Mouse (Mus musculus) embryo, embryonic 11 days (tissue): Measurements from ENCODE around the gene Myct1.

ENCODE experiments used
- DNase-seq: peaks from one replicate; pipeline ENCODE4 v3.0.0-alpha.2; 2015

Gene Myct1

GRCm38 (mm10) chr10:5593464-5593863 lies at the start of gene Myct1:
Gene Myct1 (plus strand): TSS chr10:5593775.
- DNase-seq = no peak

GRCm38 (mm10) chr10:5546428-5546827 lies 47.1 kb upstream of the Myct1 start:
- DNase-seq = no peak

DNA sequence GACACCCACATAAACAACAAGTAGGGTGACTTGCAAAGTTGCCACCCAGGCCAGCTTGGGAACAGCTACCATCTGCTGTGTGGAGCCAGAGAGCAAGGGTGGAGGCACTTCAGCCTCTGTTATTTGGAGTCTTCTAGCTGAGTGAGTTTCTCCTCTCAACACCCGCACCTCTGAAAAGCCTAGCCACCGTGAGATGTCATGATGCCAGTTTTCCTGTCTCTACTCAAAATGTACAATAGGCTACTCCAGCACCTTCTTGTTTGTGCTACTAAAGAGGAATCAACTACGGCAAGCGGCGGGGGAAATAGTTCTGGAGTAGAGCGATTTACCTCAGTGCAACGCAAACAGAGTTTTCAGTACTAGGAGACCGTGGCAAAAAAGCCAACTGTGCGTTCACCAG lies 45.8 kb upstream of the Myct1 start:
- no peak for DNase-seq

DNA sequence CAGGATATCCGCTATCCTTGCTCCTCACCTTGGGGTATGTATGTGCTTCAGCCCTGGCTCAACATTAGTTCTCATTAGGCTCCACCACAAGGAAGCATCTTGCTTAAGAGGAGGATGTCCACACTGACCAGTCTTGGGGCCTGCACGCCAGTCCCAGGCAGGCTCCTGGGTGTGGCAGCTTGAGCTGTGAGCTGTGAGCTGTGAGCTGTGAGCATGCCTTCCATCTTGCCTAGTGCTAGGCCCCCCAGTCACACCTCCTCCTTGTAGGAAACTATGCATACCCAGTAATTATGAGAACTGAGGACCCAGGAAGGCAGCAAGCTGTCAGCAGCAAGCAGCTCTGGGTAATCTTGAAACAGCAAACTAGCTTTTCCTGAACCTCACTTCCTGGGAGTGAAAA lies 44.9 kb upstream of the Myct1 start:
- DNase-seq = no peak

GRCm38 (mm10) chr10:5549871-5550167 lies 43.8 kb upstream of the Myct1 start:
- no peak for DNase-seq

DNA sequence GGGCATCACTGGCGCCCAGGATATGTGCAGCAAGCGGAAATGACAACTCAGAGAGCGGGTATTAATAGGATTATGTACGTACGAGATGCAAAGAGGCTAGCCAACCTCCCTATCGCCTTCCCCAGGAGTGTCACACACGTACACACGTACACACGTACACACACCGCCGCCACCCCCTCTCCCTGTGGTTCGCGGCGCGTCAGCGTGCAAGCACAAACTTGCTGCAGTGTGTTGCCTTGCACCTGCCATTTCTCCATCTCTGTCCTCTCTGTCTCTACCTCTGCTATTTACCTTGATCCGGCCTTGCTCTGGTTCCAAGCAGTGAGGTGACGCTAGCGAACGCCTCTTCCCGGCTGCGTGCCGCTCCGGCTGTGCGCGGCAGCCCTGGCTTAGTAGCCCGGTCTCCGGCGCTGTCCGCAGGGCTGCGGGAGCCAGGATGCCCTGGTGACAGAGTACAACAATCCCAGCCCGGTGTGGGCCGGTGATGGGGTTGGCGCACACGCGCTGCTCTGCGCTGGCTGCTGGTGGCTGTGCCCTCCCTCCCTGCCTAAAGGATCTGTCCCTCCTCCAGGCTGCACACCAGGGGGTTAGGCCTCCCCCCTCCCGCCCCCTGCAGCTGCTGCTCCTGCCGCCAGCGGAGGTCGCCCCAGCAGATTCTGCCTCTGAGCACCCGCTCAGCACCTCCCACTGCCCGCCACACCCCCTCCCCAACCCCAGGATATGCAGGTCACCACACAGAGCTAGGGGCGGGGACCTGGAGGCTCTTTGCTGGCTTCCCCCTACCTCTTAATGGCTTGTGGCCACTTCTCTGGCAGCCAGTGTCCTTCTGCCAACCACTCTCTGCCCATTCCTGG lies 43.2 kb upstream of the Myct1 start:
- peak; percentile 68 for DNase-seq

DNA sequence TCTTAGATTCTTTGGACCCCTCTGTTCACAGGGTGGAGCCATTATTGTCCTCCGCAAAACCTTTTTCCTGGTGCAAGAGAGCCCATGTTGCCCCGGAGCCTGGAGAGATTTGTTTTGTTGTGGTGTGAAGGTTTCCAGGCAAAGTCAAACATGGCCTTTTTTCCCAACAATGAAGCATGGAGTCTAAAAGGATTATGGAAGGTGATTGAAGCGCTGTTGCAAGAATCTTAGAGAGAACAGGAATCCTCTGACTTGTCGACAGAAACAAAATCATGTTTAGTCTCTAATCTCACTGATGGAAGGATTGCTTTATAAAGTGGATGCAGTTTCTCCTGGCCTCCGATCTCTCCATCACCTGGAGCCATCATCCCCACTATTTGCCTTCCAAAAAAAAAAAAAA lies 42.2 kb upstream of the Myct1 start, which contains the start of gene Syne1:
Gene Syne1, minus strand, starts transcription at position 101 of the 400 bp plus-strand sequence.
- no peak for DNase-seq

GRCm38 (mm10) chr10:5554941-5555340 lies 38.6 kb upstream of the Myct1 start:
- DNase-seq = peak; percentile 26

DNA sequence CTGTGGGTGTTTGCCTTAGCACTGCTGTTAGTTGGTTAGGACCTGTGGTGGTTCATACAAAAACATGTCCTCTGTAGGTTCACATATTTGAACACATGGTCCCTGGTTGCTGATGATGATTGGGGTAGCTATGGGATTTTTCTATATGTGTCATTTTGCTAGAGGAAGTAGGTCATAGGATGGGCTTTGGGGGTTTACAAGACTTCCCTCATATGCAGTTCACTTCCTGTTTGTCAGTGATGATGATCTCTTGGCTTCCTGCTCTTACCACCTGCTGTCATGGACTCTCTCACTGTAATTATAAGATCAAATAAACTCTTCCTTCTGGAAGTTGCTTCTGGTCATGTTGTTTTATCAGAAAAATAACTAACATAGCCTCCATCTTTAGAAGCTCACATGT lies 34.8 kb upstream of the Myct1 start:
- DNase-seq = no peak

GRCm38 (mm10) chr10:5560526-5560925 lies 33.0 kb upstream of the Myct1 start:
- DNase-seq = no peak

DNA sequence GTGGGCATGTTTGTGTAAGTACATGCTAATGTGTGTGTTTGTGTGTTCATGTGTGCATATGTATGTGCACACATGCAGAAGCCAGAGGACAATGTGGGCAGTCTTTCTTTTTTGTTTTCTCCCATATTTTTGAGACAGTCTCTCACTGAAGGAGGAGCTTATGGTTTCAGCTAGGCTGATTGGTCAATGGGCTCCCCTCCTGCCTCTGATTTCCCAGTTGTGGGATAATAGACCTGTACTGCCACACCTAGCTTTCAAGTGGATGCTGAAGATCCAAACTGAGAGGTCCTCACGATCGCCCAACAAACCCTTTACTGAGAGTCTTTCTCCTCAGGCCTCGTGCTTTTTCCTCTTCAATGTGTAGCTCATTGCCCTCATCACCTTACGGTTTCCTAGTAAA lies 31.9 kb upstream of the Myct1 start:
- no peak for DNase-seq

DNA sequence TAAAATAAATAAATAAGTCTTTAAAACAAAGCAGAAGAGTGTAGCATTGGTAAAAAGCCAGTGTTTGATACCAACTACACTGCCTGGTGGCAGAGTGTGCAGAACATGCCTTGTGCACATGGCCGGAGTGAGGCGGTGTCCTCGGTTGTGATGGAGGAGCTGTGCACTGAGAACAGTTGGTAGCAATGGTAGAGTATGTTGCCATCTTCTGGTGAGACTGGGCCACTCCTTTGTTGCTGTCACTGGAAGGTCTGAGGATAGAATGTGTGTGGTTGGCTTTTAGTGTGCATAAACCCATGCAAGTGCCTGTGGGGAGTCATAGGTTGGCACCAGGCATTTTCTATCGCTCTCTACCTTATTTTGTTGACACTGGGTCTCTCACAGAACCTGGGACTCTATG lies 24.6 kb upstream of the Myct1 start:
- no peak for DNase-seq

- DNase-seq = no peak
These were observed 23.5 kb upstream of the Myct1 start for GRCm38 (mm10) chr10:5570059-5570458.

DNA sequence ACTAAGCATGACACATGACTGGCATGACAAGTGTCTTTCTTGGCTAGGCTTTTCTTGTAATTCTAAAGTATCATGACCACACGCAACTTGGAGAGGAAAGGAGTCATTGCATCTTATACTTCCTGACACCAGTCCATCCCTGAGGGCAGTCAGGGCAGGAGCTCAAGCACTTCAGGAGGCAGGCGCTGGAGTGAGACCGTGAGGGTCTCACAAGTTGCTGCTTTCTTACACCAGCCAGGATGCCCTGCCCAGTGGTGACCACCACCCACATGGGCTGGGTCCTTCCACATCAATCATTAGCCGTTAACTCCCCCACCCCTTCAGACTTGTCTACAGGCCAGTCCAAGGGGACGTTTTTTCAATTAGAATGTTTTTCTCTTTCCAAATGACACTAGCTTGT lies 22.2 kb upstream of the Myct1 start:
- no peak for DNase-seq

- DNase-seq = no peak
These were observed 20.2 kb upstream of the Myct1 start for GRCm38 (mm10) chr10:5573328-5573727.

- DNase-seq = no peak
These were observed 2.5 kb upstream of the Myct1 start for GRCm38 (mm10) chr10:5591061-5591460.

DNA sequence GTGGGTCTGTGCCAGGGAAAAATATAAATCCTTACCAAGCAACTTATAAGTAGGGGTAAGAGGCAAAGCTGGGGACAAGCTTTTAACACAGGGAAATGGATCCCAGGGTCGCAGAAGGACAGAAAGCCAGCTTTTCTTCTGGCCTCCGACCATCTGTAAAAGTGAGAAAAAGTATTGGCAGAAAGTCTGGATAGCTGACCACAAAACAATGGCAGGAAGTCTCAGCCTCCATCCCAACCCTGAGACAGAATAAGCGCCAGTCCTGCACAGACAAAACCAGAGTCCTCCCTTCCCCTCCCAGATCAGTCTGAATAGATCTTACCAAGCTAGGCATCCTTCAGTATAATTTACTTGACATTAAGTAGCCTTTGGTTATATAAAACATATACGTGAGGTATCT lies 1.6 kb upstream of the Myct1 start:
- no peak for DNase-seq

GRCm38 (mm10) chr10:5594457-5594856 lies 882 bp downstream of the Myct1 start:
- no peak for DNase-seq

GRCm38 (mm10) chr10:5596559-5596958 lies 3.0 kb downstream of the Myct1 start:
- no peak for DNase-seq

DNA sequence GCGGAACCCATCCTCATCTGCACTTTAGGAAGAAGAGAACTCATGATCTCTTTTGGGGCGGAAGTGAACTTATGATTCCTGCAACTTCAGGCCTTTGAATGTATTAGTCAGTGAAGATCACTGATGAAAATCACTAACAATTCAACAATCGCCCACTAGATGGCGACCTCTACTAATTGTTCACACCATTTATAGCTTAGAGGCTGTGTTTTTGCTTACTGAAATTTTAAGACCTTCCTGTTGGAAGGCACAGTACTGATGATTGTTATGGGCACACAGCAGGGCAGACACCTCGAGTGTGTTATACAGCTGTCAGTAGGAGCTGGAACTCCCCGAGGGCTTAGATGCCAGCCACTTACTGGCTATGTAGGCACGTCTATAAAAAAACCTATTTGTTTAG lies 6.5 kb downstream of the Myct1 start:
- DNase-seq = peak; percentile 78

GRCm38 (mm10) chr10:5603512-5603911 lies 9.9 kb downstream of the Myct1 start:
- no peak for DNase-seq

DNA sequence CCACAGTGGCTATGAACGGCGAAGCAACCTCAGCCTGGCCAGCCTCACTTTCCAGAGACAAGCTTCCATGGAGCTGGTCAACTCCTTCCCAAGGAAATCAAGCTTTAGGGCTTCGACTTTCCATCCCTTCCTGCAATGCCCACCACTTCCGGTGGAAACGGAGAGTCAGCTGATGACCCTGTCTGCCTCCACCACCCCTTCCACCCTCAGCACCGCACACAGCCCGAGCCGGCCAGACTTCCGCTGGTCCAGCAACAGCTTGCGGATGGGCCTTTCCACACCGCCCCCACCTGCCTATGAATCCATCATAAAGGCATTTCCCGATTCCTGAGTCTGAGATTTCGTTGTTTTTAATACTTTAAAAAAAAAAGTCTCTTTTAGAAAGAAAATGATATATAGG lies 10.8 kb downstream of the Myct1 start:
- no peak for DNase-seq

DNA sequence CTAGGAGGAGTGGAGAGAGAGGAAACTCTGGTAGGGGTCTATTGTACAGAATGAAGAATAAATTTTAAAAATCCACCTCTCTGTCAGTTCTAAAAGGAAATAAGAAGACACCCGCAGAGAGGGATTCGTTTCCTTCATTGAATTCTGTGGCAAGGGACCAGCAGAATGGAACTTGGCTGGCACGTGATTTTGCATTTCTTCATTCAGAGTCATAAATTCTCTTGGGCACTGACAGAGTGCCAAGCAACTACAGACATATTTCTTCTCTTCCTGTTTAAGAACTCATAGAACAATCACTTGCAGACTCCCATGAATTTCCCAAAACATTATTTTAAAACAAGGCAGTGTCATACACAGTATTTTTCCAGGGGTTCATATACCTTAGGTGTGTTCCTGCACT lies 15.3 kb downstream of the Myct1 start:
- no peak for DNase-seq

DNA sequence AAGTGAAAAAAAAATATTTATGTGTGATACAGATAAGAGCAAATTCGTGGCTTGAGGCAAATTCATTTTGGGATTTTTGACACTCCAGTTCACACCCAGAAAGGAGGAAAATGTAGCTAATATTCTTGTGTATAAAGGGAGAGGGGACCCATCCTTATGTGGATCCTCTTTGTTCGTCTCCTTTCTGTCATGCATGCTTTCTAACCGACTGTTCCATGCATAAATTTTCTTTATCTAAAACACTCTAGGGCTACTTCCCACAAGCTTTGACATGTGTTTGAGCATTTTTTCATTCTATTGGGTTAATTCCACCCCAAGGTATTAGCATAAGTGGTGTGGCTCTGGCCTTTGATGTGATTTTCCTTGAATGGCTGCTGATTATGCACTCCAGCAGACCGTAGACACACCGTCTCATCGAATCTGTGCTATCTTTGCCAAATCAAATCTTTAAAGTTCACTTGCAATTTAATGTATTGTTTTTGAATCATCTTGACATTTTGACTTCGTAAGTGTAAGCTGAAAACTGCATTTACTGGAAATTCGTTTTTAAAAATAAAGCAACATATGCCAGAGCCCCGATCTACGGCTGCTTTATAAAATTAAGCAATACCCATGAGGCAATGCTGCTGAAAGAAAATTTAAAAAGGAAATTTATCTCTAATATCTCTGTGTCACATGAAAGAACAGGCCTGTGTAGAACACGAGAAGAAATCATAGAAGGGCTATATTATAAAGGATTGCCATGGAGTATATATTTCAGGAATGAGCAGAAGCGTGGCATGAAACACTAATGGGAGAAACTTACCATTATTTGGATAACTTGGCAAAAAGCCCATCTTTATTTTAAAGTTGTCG lies 21.8 kb downstream of the Myct1 start:
- no peak for DNase-seq
